Mouse (Mus musculus): ENCODE results near the gene Tcirg1.
A peak's percentile ranks its signal among the peaks of the same experiment; 100 is the strongest.

The Tcirg1 gene

GRCm38 (mm10) chr19:3850847-3851469 is 56.0 kb downstream of the Tcirg1 start:
- DNase-seq, result peak; percentile 55 to 72

- DNase-seq, result no peak
Observed at GRCm38 (mm10) chr19:3850076-3850475, 56.9 kb downstream of the Tcirg1 start.

GRCm38 (mm10) chr19:3849251-3849650 is 57.7 kb downstream of the Tcirg1 start:
- peak in 1 of 2 experiments; percentile 4 for DNase-seq

GRCm38 (mm10) chr19:3848207-3848808 is 58.6 kb downstream of the Tcirg1 start:
- DNase-seq, result peak in 1 of 2 experiments; percentile 11

- peak in 1 of 2 experiments; percentile 17 for DNase-seq
Observed at GRCm38 (mm10) chr19:3847711-3848110, 59.2 kb downstream of the Tcirg1 start.

- DNase-seq, result peak; percentile 37 to 42
Observed at GRCm38 (mm10) chr19:3846676-3847604, 60.0 kb downstream of the Tcirg1 start.
